Mouse (Mus musculus) embryonic facial prominence, embryonic 13.5 days (tissue): Measurements from ENCODE around the gene Gm21958. TPM values are rescaled to one million over a fixed set of nuclear protein-coding genes. Genes with fewer than 3 reads are reported as not detected.
"Not testable (repeated sequence)": the region's sequence is repeated elsewhere in the genome, so short reads cannot be mapped to it uniquely, and the experiment has no call there.

ENCODE experiments used
- ATAC-seq: fragments of 200-750 bp; cut with Nextera tagmentation; 2 replicates; pipeline ENCODE4 v1.8.0; 2017; ENCODE audit warnings: low read depth; ENCODE audit not compliant: insufficient number of reproducible peaks, insufficient read depth, low FRiP score, low TSS enrichment
- H3K27ac ChIP-seq: fragments of 300-500 bp; sonication (generic); 2 replicates; pipeline ENCODE4 v1.5.1; 2015; ENCODE audit warnings: moderate library complexity, mild to moderate bottlenecking, inconsistent platforms
- H3K27me3 ChIP-seq: fragments of 300-500 bp; sonication (generic); 2 replicates; pipeline ENCODE4 v1.6.1; 2015; ENCODE audit warnings: mild to moderate bottlenecking, inconsistent platforms
- H3K36me3 ChIP-seq: fragments of 300-500 bp; sonication (generic); 2 replicates; pipeline ENCODE4 v1.6.1; 2015; ENCODE audit warnings: mild to moderate bottlenecking, inconsistent platforms
- H3K4me1 ChIP-seq: fragments of 300-500 bp; sonication (generic); 2 replicates; pipeline ENCODE4 v1.6.1; 2015; ENCODE audit warnings: inconsistent platforms
- H3K4me2 ChIP-seq: fragments of 300-500 bp; sonication (generic); 2 replicates; pipeline ENCODE4 v1.6.1; 2015; ENCODE audit warnings: moderate library complexity, mild to moderate bottlenecking, inconsistent platforms
- H3K4me3 ChIP-seq: fragments of 300-500 bp; sonication (generic); 2 replicates; pipeline ENCODE4 v1.5.1; 2015; ENCODE audit warnings: mild to moderate bottlenecking, inconsistent platforms
- H3K9ac ChIP-seq: fragments of 300-500 bp; sonication (generic); 2 replicates; pipeline ENCODE4 v1.6.1; 2015; ENCODE audit warnings: mild to moderate bottlenecking, inconsistent platforms
- H3K9me3 ChIP-seq: fragments of 300-500 bp; sonication (generic); 2 replicates; pipeline ENCODE4 v1.6.1; 2016; ENCODE audit warnings: inconsistent platforms
- WGBS: fragments of 180-500 bp; shearing (Covaris S2); methylation state at CpG from one replicate; pipeline ENCODE4 v1.1.7; 2015; ENCODE audit warnings: mixed read lengths; 5-methylcytosine and 5-hydroxymethylcytosine counted together
- polyA plus RNA-seq: library from polyadenylated mRNA; unstranded; fragments of >200 nt; fragmentation: Nextera tagmentation; extraction: Ambion mirVana; gene quantifications from 2 replicates; pipeline ENCODE4 v1.2.1, GENCODE M21; 2015

Gm21958 gene
- polyA plus RNA-seq, 1 experiment from 2014 or later: not detected

DNA sequence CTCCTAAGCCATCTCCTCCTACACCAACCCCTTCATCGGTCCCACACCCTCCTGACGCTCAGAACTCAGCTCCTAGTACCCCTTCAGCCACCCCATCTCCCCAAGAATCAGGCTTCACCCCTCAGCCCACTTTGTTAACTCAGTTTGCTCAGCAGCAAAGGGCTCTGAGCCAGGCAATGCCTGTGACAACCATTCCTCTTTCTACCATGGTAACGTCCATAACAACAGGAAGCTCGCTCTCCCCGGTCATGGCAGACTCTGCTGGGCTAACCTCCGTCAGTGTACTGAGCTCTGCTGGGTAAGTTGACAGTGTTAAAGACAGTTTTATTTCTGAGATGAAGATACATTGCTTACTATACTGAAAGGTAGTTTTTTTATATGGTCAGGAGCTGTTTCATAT is 3.2 kb upstream of the Gm21958 start:
- Histone ChIP-seq H3K27me3 (no peaks in the 10 kb centered on the region), H3K9ac (no peak overlapping the region), H3K4me3 (no peak overlapping the region), H3K27ac (no peak overlapping the region), H3K9me3 (no peaks in the 10 kb centered on the region), H3K4me2 (no peak overlapping the region), H3K36me3 (peaks cover 71% of the 10 kb centered on the region), H3K4me1 (no peaks in the 10 kb centered on the region)
- no peak for ATAC-seq
- 85% methylated on average over 6 of the region's 6 CpGs for WGBS

DNA sequence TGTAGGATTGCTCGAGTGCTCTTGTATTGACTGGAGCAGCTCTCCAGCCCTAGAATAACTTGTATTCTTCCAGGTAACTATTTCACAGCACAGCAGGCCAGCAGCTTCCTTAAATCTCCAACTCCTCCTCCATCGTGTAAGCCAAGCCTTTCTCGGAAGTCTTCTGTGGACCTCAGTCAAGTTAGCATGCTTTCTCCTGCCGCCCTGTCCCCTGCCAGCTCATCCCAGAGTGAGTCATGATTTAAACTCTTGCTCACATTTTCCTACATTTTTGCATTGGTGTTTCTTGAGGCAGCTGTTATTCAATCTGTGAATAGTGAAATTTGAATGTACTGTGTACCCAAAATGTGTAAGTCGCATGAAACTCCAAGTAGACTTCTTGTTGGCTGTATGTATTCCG is 1.3 kb upstream of the Gm21958 start:
- H3K4me3 ChIP-seq: no peak overlapping the region
- no peaks in the 10 kb centered on the region for H3K4me1 ChIP-seq
- no peaks in the 10 kb centered on the region for H3K27me3 ChIP-seq
- H3K9me3 ChIP-seq: no peaks in the 10 kb centered on the region
- peaks cover 70% of the 10 kb centered on the region for H3K36me3 ChIP-seq
- H3K27ac ChIP-seq: no peak overlapping the region
- WGBS: 93% methylated on average over 6 of the region's 6 CpGs
- H3K4me2 ChIP-seq: no peak overlapping the region
- H3K9ac ChIP-seq: no peak overlapping the region
- ATAC-seq: no peak

DNA sequence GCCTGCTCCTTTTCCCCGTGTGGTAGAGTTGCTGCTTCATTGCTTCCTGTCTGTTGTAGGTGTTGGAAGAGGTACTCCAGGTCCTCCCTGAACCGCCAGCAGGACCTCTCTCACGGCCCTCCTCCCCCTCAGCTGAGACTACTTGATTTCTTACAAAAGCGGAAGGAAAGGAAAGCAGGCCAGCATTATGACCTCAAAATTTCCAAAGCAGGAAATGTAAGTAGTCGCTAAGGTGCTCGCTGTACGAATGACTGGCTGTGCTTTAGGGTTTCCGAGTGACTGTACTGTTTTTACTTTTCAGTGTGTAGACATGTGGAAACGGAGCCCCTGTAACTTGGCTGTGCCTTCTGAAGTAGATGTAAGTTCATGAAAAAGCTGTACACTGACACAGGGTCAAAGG is 5.2 kb downstream of the Gm21958 start:
- no peak overlapping the region for H3K4me2 ChIP-seq
- no peak overlapping the region for H3K9ac ChIP-seq
- H3K27me3 ChIP-seq: no peaks in the 10 kb centered on the region
- H3K4me1 ChIP-seq: no peaks in the 10 kb centered on the region
- ATAC-seq: no peak
- H3K36me3 ChIP-seq: peaks cover 81% of the 10 kb centered on the region
- H3K4me3 ChIP-seq: no peak overlapping the region
- WGBS: 90% methylated on average over 9 of the region's 9 CpGs
- H3K9me3 ChIP-seq: no peaks in the 10 kb centered on the region
- H3K27ac ChIP-seq: no peak overlapping the region

DNA sequence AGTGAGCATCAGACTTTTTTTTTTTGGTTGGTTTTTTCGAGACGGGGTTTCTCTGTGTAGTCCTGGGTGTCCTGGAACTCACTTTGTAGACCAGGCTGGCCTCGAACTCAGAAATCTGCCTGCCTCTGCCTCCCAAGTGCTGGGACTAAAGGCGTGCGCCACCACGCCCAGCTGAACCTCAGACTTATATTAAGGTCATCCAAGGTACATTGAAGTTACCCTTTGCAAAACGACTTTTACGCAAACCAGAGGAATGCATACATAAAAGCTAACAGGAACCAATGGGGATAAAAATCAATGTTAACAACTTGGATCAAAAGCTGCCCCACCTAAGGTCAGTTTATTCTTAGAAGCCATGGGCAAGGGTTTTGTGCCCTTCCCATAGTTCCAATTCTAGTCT is 10.0 kb downstream of the Gm21958 start:
- H3K36me3 ChIP-seq: peaks cover 86% of the 10 kb centered on the region
- not testable (repeated sequence) for ATAC-seq
- WGBS: 95% methylated on average over 8 of the region's 8 CpGs

DNA sequence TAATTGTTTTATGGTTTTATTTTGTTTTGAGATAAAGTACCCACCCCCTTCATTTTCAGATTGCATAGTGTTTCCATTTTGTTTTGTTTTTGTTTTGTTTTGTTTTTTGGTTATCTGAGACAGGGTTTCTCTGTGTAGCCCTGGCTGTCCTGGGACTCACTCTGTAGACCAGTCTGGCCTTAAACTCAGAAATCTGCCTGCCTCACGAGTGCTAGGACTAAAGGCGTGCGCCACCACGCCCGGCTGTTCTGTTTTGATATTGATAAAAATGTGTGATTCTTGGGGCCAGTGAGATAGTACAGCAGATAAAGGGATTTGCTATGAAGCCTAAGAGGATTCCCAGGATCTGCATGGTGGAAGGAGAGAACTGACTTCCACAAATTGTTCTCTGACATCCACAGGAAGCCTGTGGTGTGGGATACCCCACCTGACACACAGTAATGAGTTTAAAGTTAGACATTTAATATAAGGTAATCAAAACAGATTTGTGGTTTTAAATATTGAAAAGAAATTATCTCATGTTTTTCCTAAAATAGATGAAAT is 14.3 kb downstream of the Gm21958 start:
- H3K4me2 ChIP-seq: no peak overlapping the region
- no peak overlapping the region for H3K4me3 ChIP-seq
- H3K36me3 ChIP-seq: peaks cover 80% of the 10 kb centered on the region
- no peak overlapping the region for H3K27ac ChIP-seq
- no peak overlapping the region for H3K9ac ChIP-seq
- H3K9me3 ChIP-seq: no peaks in the 10 kb centered on the region
- no peaks in the 10 kb centered on the region for H3K27me3 ChIP-seq
- no peak for ATAC-seq
- 84% methylated on average over 5 of the region's 5 CpGs for WGBS
- no peaks in the 10 kb centered on the region for H3K4me1 ChIP-seq

More for the DNA sequence above, 10.0 kb downstream of the Gm21958 start:
- H3K4me3 ChIP-seq, H3K27ac ChIP-seq, H3K27me3 ChIP-seq, H3K4me2 ChIP-seq, H3K4me1 ChIP-seq, H3K9ac ChIP-seq, H3K9me3 ChIP-seq: not testable (repeated sequence)

DNA sequence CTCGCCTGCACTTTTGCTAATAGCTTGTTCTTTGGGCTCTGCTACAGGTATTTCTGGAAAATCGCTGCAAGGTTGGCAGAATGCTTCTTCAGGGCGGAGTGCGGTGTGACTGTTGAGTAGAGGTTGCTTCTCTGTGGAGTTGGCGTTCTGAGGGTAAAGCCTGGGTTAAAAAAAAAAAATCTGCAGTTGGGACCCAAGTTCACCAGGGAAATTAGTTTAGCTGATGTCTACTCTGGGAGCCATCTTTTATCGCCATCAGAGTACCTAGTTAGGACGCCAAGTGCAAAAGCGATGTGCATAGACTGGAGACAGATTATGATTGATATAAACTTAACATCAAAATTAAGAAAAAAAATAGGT is 21.1 kb downstream of the Gm21958 start:
- WGBS: 0% methylated on average over 8 of the region's 8 CpGs
- no peak for ATAC-seq
- Histone ChIP-seq H3K9ac (peak overlapping the region; percentile 80), H3K4me3 (peak overlapping the region; percentile 75), H3K4me2 (peak overlapping the region; percentile 66), H3K4me1 (peaks cover 6% of the 10 kb centered on the region; the same call in 1 of the 2 replicates), H3K27me3 (no peaks in the 10 kb centered on the region), H3K9me3 (no peaks in the 10 kb centered on the region), H3K36me3 (peaks cover 24% of the 10 kb centered on the region), H3K27ac (peak overlapping the region; percentile 89)

DNA sequence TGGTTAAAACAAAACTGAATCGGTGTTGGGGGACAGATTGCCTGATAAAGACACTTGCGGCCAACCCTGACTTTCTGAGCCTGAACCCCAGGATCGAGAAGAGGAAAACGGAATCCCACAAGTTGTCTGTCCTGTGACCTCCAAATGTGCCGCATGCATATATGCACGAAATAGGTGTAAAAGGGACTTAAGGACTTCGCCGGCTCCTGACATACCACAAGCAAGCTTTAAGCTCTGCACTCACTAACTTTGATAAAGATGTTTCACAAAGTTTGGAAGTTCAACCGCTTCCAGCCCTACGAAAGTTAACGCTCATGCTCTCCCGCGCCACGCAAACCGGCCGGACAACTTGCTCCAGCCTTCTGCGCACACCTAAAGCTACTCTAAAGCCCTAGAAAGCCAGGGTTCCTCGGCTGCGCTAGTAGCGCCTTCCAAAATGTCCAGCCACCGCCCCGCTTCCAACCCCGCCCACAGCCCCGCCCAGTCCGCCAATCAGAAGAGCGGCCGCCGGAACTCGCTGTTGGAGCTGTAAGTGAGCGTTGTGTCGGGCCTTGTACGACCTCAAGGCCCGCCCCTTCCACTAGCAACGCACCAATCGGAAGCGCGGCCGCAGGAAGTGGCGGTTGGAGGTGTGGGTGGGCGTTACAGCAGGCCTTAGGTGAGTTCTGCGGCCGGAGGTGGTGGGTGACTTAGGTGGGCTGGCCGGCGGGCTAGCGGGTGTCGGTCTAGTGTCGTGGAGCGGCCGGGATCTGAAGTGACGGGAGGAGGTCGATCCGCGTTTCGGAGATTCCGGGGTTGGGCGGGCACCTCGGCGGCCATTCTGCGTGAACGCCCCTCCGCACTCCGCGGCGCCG is 21.7 kb downstream of the Gm21958 start, which contains the start of gene Supt20:
Gene Supt20 (plus strand): TSS at position 606 of the 854 bp plus-strand sequence.
- Histone ChIP-seq H3K9me3 (no peaks in the 10 kb centered on the region), H3K4me3 (peak within 1 kb of the TSS; percentile 75), H3K4me2 (peak within 1 kb of the TSS; percentile 76), H3K27ac (peak within 1 kb of the TSS; percentile 89), H3K4me1 (peaks cover 6% of the 10 kb centered on the region; the same call in 1 of the 2 replicates), H3K36me3 (peaks cover 18% of the 10 kb centered on the region), H3K9ac (peak within 1 kb of the TSS; percentile 80), H3K27me3 (no peaks in the 10 kb centered on the region)
- WGBS: 2% methylated on average over 65 of the region's 65 CpGs
- ATAC-seq: peak; percentile 99

DNA sequence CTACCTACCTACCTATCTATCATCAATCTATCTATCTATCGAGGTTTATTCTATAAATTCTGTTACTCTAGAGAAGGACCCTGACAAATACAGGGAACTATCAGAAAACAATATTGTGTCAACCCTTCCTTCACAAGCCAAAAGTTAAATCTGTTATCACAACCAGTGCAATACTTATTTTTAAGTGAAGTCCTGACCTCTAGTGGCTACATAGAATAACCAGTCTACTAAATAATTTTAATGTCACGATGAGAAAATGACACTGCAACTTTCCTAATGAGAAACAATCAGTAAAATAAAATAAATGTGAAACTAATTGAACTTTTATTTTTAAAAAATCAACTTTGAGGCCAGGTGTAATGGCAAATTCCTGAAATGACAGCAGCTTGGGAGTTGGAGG is 25.1 kb downstream of the Gm21958 start:
- Histone ChIP-seq H3K4me3 (no peak overlapping the region), H3K27ac (no peak overlapping the region), H3K36me3 (no peaks in the 10 kb centered on the region), H3K4me1 (peaks cover 6% of the 10 kb centered on the region; the same call in 1 of the 2 replicates), H3K9me3 (no peaks in the 10 kb centered on the region), H3K4me2 (no peak overlapping the region), H3K9ac (no peak overlapping the region), H3K27me3 (no peaks in the 10 kb centered on the region)
- no peak for ATAC-seq
- 34% methylated on average over 2 of the region's 2 CpGs for WGBS

DNA sequence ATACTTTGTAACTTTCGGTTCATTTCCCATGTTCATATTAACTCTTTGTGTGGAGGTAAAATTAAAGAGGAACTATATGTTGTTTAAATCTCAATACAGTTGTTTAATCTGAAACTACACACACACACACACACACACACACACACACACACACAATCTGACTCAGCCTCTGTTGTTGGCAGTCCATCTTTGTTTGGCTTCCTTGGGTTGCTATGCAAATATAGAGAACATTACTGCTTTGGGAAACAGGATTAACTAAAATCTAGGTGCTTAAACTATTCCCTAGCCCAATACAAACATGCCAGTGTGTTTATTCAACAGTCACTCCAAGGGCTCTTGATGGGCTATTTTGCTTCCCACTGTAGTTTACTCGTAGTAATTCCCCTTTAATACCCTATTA is 26.9 kb downstream of the Gm21958 start:
- no peaks in the 10 kb centered on the region for H3K9me3 ChIP-seq
- WGBS: 56% methylated on average over 2 of the region's 2 CpGs
- no peak overlapping the region for H3K9ac ChIP-seq
- no peak overlapping the region for H3K4me3 ChIP-seq
- no peaks in the 10 kb centered on the region for H3K36me3 ChIP-seq
- H3K27ac ChIP-seq: no peak overlapping the region
- ATAC-seq: no peak
- no peaks in the 10 kb centered on the region for H3K27me3 ChIP-seq
- H3K4me1 ChIP-seq: peaks cover 6% of the 10 kb centered on the region; the same call in 1 of the 2 replicates
- no peak overlapping the region for H3K4me2 ChIP-seq

DNA sequence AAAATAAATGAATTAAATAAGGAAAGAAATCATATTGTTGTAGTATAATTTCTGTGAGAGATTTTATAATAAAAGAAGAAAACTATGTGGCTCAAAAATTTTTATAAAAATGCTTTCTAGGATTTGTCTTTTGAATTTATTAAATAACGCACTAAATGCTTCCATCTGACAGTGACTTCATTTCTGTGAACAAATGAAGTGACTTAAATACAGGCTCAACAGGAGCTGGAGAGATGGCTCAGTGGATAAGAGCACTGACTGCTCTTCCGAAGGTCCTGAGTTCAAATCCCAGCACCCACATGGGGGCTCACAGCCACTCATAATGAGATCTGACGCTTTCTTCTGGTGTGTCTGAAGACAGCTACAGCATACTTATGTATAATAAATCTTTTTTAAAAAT is 29.0 kb downstream of the Gm21958 start:
- Histone ChIP-seq H3K9ac (no peak overlapping the region), H3K4me3 (no peak overlapping the region), H3K4me1 (peaks cover 6% of the 10 kb centered on the region; the same call in 1 of the 2 replicates), H3K9me3 (no peaks in the 10 kb centered on the region), H3K27ac (no peak overlapping the region), H3K36me3 (no peaks in the 10 kb centered on the region), H3K4me2 (no peak overlapping the region), H3K27me3 (no peaks in the 10 kb centered on the region)
- ATAC-seq: no peak
- WGBS: 90% methylated on average over 3 of the region's 3 CpGs

DNA sequence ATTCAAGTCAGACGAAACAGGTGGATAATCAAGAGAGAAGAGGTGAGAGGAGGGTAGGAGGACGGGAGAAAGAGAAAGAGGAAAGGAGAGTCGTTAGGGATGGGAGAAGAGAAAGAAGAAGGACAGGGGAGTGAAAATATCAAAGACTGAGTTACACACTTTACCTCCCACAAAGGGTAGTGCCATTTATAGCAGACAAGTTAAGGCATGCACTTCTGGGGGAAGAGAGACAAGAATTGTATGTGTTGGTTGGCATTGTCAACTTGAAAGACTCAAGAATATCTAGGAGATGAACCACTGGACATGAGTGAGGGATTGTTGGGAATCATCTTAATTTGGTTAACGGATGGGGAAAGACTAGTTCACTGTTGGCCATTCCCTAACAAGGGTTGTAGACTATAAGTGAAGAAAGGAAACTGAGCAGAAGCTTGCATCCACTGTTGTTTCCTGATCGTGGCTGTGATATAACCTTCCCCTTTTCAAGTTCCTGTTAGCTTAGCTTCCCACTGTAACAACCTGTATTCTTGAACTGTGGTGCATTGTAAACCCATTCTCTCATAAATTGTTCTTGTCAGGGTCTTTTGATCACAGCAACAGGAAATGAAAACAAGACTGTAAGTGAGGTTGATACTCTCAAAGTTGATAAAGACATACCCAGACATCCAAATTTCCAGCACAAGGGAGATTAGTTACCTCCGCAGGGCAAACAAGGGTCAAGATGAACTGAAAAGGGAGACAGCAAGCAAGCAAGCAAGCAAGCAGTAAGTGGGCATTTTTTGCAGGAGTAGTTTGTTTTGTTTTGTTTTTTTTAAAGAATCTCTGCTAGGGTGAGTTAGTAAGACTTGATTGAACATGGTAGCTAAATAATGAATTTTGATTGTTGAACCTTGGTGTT is 32.6 kb downstream of the Gm21958 start:
- WGBS: 66% methylated on average over 6 of the region's 6 CpGs
- Histone ChIP-seq H3K27ac (no peak overlapping the region), H3K9ac (no peak overlapping the region), H3K27me3 (no peaks in the 10 kb centered on the region), H3K4me2 (no peak overlapping the region), H3K4me1 (peaks cover 14% of the 10 kb centered on the region), H3K4me3 (no peak overlapping the region), H3K9me3 (no peaks in the 10 kb centered on the region), H3K36me3 (no peaks in the 10 kb centered on the region)
- no peak for ATAC-seq
